17 mouse cellular contexts compared by ENCODE assay signal in the genomic region with DNA sequence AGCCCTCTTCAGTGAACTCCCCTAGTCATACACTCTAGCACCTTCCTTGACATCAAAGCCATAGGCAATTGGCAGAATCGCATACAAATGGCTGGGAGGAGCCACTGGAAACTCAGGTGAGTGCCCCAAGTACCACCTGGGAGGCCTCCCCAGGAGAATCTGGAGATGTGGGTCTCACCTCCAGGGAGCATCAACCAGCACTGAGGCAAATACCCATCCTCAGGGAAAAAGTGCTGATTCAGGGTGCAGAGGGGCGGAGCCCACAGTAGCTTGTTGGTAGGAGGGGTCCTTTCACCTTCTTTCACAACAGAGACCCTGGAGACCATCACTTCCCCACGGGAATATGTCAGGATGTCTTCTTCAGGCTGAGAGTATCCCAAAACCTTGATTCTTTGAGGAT. TPM values are rescaled to one million over a fixed set of nuclear protein-coding genes. Genes with fewer than 3 reads are reported as not detected.
"Had no signal": no experiment of that assay in that cellular context is flagged by ENCODE, and none has a peak within 500 bp of the region (broad histone marks: within the 10 kb centered on the region; RNA-seq: fewer than 3 reads in every experiment).

No protein-coding gene starts in this region.

- DNase-seq: retina, postnatal 1 day; right cerebral cortex, adult 18-20 months; right cerebral cortex, postnatal 14 days; right cerebral cortex, postnatal 25 days; right cerebral cortex, postnatal 4 days; spleen, adult 18-20 months; thymus, adult 18-20 months; thymus, adult 2 months; thymus, postnatal 14 days; thymus, postnatal 25 days; thymus, postnatal 36 days; thymus, postnatal 4 days had no signal

- H3K36me3 ChIP-seq: neural tube, embryonic 13.5 days; neural tube, embryonic 15.5 days; stomach, embryonic 15.5 days had no signal

- H3K9ac ChIP-seq: neural tube, embryonic 13.5 days; neural tube, embryonic 15.5 days; stomach, embryonic 15.5 days had no signal

- H3K27me3 ChIP-seq: neural tube, embryonic 13.5 days; neural tube, embryonic 15.5 days; stomach, embryonic 15.5 days had no signal

- H3K27ac ChIP-seq: neural tube, embryonic 13.5 days; neural tube, embryonic 15.5 days; stomach, embryonic 15.5 days; stomach, postnatal 0 days had no signal

- H3K4me3 ChIP-seq: neural tube, embryonic 13.5 days; neural tube, embryonic 15.5 days; stomach, embryonic 15.5 days had no signal

RNA-seq across cellular contexts. Expression of a gene that starts 53.4 kb away (rescaled TPM):
- total RNA-seq: neutrophil, adult 5-6 weeks had no signal
